Mouse (Mus musculus): ENCODE measurements around the gene 4931409K22Rik. TPM values are rescaled to one million over a fixed set of nuclear protein-coding genes. Genes with fewer than 3 reads are reported as not detected.

The 4931409K22Rik gene
- polyA plus RNA-seq (2012; rRNA removed) = not detected in 2 replicates

DNA sequence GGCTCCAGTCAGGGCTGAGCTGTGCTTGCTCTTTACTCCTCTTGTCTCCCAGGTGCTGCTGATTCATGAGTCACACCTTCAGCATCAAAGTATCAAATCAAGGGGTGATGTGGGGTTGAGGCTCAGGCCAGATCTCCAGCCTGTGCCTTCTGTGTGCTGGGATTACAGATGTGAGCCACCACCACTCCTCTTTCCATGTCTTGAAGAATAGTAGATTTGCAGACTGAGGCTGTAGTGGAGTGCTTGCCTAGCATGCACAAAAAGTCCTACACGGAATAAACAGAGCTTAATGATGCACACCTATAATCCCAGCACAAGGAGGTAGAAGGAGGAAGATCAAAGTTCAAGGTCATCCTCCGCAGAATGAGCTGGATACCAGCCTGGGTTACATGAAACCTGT is at the start of gene 4931409K22Rik:
TSS of gene 4931409K22Rik (minus strand) at position 101 of the 400 bp plus-strand sequence.

GRCm38 (mm10) chr5:24586547-24587199 is 30.1 kb upstream of the 4931409K22Rik start, which contains the start of gene Chpf2:
Gene Chpf2, plus strand, starts transcription at chr5:24586741.

GRCm38 (mm10) chr5:24577183-24577929 is 20.7 kb upstream of the 4931409K22Rik start, which contains the start of gene Abcf2:
Gene Abcf2, minus strand, starts transcription at chr5:24577467.

DNA sequence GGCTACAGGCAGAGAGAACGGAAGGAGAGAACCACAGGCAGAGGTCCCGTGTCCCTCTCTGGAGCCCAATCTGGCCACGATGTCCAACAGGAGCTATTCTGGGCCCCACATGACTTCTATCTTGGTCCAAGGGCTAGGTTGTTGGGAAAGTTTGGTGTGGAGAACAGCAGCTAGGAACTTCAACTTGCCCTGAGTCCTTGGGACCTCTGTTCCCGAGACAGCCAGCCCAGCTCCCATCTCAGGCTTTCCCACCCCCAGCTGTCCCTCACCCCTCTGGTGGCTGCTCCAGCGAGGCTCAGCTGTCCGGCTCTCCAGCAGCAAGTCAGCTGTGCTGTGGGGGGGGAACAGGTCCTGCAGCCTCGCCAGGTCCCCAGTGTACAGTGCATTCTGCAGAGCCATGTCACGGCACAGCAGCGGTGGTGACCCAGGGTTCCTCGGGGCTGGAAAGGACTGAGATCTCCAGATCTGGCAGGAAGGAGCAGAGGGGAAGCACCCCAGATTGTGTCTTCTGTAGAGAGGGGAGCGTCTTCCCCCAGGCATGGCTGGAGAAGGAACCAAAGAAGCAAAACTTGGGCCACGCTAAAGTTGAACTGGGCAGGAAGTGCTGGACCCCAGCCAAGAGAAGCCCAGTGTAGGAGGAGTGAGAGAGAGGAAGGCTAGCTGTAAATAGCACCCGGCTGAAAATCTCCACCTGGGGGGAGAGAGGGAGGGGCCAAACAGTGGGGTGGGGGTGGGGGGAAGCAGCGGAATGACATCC is 16.0 kb downstream of the 4931409K22Rik start, which contains the start of gene Asb10:
TSS of gene Asb10 (minus strand) at position 592 of the 757 bp plus-strand sequence.

DNA sequence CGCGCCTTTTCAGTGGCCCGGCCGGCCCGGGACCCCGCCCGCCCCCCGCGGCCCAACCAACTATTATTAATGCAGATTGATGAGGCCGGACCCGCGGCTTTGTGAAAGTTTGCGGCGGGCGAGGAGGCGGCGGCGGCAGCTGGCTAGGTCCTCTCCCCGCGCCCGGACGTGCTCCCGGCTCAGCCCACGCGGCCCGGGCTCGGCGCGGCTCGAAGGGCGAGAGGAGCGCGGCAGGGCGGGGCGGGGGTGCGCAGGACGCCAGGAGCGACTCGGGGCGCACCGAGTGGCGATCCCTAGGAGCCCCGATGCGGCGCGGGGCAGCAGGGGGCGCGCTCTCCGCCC is 29.7 kb downstream of the 4931409K22Rik start, which contains the start of gene Gbx1:
TSS of gene Gbx1 (minus strand) at position 314 of the 342 bp plus-strand sequence.

Other genes starting within 250 kb of the 4931409K22Rik start
- gene Kcnh2, start 205.2 kb downstream of the 4931409K22Rik start, polyA plus RNA-seq (2012; rRNA removed) = 180 TPM in 2 replicates
- gene Nos3, start 192.0 kb downstream of the 4931409K22Rik start, polyA plus RNA-seq (2012; rRNA removed) = 24.5 and 26.5 TPM in 2 replicates
- 5.5 and 13.3 TPM in 2 replicates for gene Atg9b, start 164.7 kb downstream of the 4931409K22Rik start, polyA plus RNA-seq (2012; rRNA removed)
- 83.5 and 96.0 TPM in 2 replicates for gene Abcb8, start 163.1 kb downstream of the 4931409K22Rik start, polyA plus RNA-seq (2012; rRNA removed)
- gene Asic3, start 143.4 kb downstream of the 4931409K22Rik start, polyA plus RNA-seq (2012; rRNA removed) = 1.0 and 1.2 TPM in 2 replicates
- gene Cdk5, start 133.3 kb downstream of the 4931409K22Rik start, polyA plus RNA-seq (2012; rRNA removed) = 117 and 118 TPM in 2 replicates
- gene Slc4a2, start 133.0 kb downstream of the 4931409K22Rik start, polyA plus RNA-seq (2012; rRNA removed) = 124 and 127 TPM in 2 replicates
- gene Fastk, start 111.5 kb downstream of the 4931409K22Rik start, polyA plus RNA-seq (2012; rRNA removed) = 290 and 311 TPM in 2 replicates
- 68.9 and 72.3 TPM in 2 replicates for gene Tmub1, start 109.0 kb downstream of the 4931409K22Rik start, polyA plus RNA-seq (2012; rRNA removed)
- gene Agap3, start 104.6 kb downstream of the 4931409K22Rik start, polyA plus RNA-seq (2012; rRNA removed) = 143 and 150 TPM in 2 replicates
- gene Gbx1, start 29.6 kb downstream of the 4931409K22Rik start, polyA plus RNA-seq (2012; rRNA removed) = 0.03 and 0.07 TPM in 2 replicates
- 2.6 and 5.2 TPM in 2 replicates for gene Asb10, start 15.8 kb downstream of the 4931409K22Rik start, polyA plus RNA-seq (2012; rRNA removed)
- gene Abcf2, start 20.7 kb upstream of the 4931409K22Rik start, polyA plus RNA-seq (2012; rRNA removed) = 77.2 and 82.0 TPM in 2 replicates
- gene Chpf2, start 29.9 kb upstream of the 4931409K22Rik start, polyA plus RNA-seq (2012; rRNA removed) = 52.7 and 74.0 TPM in 2 replicates
- 74.2 and 103 TPM in 2 replicates for gene Smarcd3, start 67.6 kb upstream of the 4931409K22Rik start, polyA plus RNA-seq (2012; rRNA removed)
- gene Nub1, start 128.7 kb upstream of the 4931409K22Rik start, polyA plus RNA-seq (2012; rRNA removed) = 54.0 and 57.7 TPM in 2 replicates
- gene Wdr86, start 173.9 kb upstream of the 4931409K22Rik start, polyA plus RNA-seq (2012; rRNA removed) = 16.6 and 22.1 TPM in 2 replicates
- not detected in 2 replicates for gene Crygn, start 201.2 kb upstream of the 4931409K22Rik start, polyA plus RNA-seq (2012; rRNA removed)

All from ovary, adult 2 months (tissue).